Mouse (Mus musculus) thymus, adult 2 months (tissue): Measurements from ENCODE around the gene Ezh1. TPM values are rescaled to one million over a fixed set of nuclear protein-coding genes. Genes with fewer than 3 reads are reported as not detected.

Experiments used
- DNase-seq: peaks from one replicate; pipeline ENCODE4 v3.0.0; 2021
- H3K27ac ChIP-seq: fragments of 200-500 bp; 2 replicates; pipeline ENCODE4 v1.5.1; 2012; ENCODE audit warnings: low read length, control low read depth; ENCODE audit not compliant: control insufficient read depth, insufficient read depth
- H3K27me3 ChIP-seq: fragments of 200-500 bp; 2 replicates; pipeline ENCODE4 v1.6.1; 2012; ENCODE audit warnings: mild to moderate bottlenecking, low read length, moderate library complexity, mixed read lengths; ENCODE audit not compliant: control insufficient read depth, insufficient read depth
- H3K36me3 ChIP-seq: fragments of 200-500 bp; 2 replicates; pipeline ENCODE4 v1.6.1; 2012; ENCODE audit warnings: mild to moderate bottlenecking, low read length, moderate library complexity; ENCODE audit not compliant: control insufficient read depth, insufficient read depth
- H3K4me1 ChIP-seq: fragments of 200-500 bp; replicated peaks from 2 replicates; pipeline ENCODE4 v1.6.1; 2012; ENCODE audit warnings: low read length; ENCODE audit not compliant: control insufficient read depth, insufficient read depth
- H3K4me3 ChIP-seq: fragments of 200-500 bp; 2 replicates; pipeline ENCODE4 v1.5.1; 2012; ENCODE audit warnings: mild to moderate bottlenecking, low read length, control low read depth, moderate library complexity; ENCODE audit not compliant: control insufficient read depth, insufficient read depth
- CTCF ChIP-seq: fragments of 200-500 bp; IDR thresholded peaks from 2 replicates; pipeline ENCODE4 v1.5.1; 2012; ENCODE audit warnings: mild to moderate bottlenecking, control low read depth, low read length, moderate library complexity, borderline replicate concordance; ENCODE audit not compliant: control insufficient read depth, poor library complexity, insufficient read depth; ENCODE audit errors: extremely low read depth
- POLR2A ChIP-seq: fragments of 200-500 bp; IDR thresholded peaks from 2 replicates; pipeline ENCODE4 v1.6.1; 2012; ENCODE audit warnings: mild to moderate bottlenecking, low read length, control low read depth, moderate library complexity; ENCODE audit not compliant: control insufficient read depth, poor library complexity, insufficient read depth; ENCODE audit errors: extremely low read depth
- WGBS: fragments of 180-500 bp; shearing (Covaris S2); methylation state at CpG from one replicate; pipeline ENCODE4 v1.1.7; 2018; 5-methylcytosine and 5-hydroxymethylcytosine counted together
- polyA plus RNA-seq: library from polyadenylated mRNA; depleted of rRNA; stranded (reverse); fragments of >200 nt; gene quantifications from 2 replicates; pipeline ENCODE4 v1.2.3, GENCODE M21; 2012

Gene Ezh1
- polyA plus RNA-seq, 1 experiment, result 43.3 TPM

DNA sequence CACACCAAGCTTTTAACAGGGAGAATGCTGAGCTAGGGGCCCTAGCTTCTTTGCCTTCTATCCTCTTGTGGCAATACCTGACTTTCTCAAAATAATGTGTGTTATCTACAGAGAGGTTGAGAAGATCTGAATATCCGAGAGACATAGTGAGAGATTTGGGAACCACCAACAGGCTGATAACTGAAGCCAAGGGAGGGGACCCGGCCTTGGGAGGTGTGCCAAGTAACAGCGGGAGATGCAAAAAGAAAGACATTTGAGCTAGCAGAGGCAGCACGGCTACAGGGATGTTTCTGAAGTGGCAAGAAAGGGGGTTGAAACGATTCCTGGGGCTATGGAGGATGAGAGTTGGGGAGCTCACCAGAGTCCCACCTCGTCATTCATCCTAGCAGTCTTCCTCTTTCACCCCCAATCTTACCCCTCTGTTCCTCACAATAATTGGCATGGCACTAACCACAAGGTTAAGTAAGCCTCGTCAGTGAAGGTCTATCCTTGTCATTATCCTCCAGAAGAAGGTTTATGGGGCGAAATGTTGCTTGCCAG, 3.2 kb upstream of the Ezh1 start:
- H3K4me3 ChIP-seq, result no peak overlapping the region
- H3K4me1 ChIP-seq, result peaks cover 4% of the 10 kb centered on the region
- no peaks in the 10 kb centered on the region for H3K27me3 ChIP-seq
- no peak for DNase-seq
- H3K36me3 ChIP-seq, result no peaks in the 10 kb centered on the region
- WGBS, result 74% methylated on average over 8 of the region's 8 CpGs
- TF ChIP-seq CTCF, result no peak
- no peak for TF ChIP-seq POLR2A
- no peak overlapping the region for H3K27ac ChIP-seq

DNA sequence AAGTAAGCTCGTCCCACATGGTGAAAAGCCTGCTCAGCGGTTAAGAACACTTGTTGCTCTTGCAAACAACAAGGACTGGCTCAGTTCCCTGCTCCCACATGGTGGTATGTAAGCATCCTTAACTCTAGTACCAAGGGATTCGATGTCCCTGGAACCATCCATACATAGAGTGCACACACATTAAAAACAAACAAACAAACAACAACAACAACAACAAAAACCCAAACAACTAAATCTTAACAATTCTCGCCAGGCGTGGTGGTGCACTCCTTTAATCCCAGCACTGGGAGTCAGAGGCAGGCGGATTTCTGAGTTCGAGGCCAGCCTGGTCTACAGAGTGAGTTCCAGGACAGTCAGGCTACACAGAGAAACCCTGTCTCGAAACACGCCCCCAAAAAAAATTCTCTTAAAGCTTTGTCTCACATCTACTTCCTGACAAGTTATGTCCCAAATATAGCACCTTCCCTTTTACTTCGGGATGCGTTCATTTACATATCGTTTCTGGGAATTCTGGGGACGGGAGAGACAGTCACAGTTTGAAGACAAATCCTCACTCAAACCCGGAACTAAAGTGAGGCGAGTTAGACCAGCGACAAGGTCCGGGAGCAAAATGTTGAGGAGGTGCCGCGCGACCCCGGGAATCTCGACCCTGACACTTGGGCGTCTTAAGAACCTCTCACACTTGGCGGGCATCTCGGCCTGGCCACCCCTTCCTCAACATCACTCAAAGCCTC, 765 bp downstream of the Ezh1 start:
- Histone ChIP-seq H3K4me3 (peak overlapping the region; percentile 64), H3K27ac (no peak overlapping the region), H3K4me1 (peaks cover 4% of the 10 kb centered on the region), H3K27me3 (no peaks in the 10 kb centered on the region), H3K36me3 (no peaks in the 10 kb centered on the region)
- TF ChIP-seq CTCF, result no peak
- TF ChIP-seq POLR2A, result no peak
- WGBS, result 21% methylated on average over 25 of the region's 25 CpGs
- DNase-seq, result no peak

DNA sequence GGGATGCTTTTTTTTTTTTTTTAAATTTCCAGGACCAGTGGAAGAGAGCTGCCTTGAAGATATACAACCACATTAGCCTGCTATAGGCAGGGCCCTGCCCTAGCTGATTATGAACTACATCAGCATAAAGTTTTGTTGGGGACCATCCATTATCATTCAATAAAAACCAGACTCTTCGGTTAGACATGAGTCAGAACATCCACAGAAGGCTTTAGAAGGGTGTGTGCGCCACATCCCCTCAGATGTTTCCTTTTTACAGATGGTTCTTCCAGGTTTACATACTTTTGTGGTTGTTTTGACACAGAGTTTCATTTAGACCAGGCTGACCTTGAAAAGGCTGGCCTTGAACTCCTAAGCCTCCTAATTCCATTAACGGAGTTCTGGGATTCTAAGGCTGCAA, 1.9 kb downstream of the Ezh1 start:
- TF ChIP-seq CTCF (no peak), POLR2A (no peak)
- Histone ChIP-seq H3K36me3 (no peaks in the 10 kb centered on the region), H3K27ac (no peak overlapping the region), H3K4me1 (peaks cover 4% of the 10 kb centered on the region), H3K4me3 (no peak overlapping the region), H3K27me3 (no peaks in the 10 kb centered on the region)
- 39% methylated on average over 3 of the region's 3 CpGs for WGBS
- no peak for DNase-seq

DNA sequence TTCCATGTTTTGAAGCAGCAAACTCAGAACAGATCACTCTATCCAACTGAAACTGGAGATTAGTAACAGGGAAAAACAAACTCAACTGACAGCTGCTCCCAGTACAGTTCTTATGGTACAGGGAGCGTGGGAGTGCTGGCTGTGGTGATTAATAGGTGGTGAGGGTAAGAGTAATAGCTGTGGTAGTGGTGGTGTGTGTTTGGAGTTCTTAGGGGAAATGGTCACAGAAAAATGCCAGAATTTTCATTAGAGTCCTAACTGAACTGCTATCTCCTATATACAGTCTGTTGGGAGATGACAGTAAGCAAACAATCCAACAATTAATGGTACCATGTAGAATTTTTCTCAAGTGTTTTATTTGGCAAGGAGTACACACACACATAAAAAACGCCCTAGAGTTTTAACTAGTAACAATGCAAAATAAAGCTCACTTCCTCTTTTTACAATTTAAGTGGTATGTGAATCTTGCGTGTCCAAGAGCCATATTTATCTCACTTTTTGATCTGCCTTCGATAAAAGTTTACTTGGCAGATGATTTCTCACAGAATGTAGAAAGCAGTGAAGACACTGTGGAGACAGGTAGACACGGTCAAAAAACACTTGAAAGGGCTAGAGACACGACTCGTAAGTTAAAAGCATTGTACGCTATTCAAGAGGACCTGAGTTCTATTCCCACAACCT, 4.8 kb downstream of the Ezh1 start:
- 40% methylated on average over 8 of the region's 8 CpGs for WGBS
- no peaks in the 10 kb centered on the region for H3K36me3 ChIP-seq
- TF ChIP-seq POLR2A, result no peak
- no peak for TF ChIP-seq CTCF
- no peaks in the 10 kb centered on the region for H3K27me3 ChIP-seq
- no peak overlapping the region for H3K4me3 ChIP-seq
- no peak for DNase-seq
- no peak overlapping the region for H3K27ac ChIP-seq
- H3K4me1 ChIP-seq, result peaks cover 12% of the 10 kb centered on the region

DNA sequence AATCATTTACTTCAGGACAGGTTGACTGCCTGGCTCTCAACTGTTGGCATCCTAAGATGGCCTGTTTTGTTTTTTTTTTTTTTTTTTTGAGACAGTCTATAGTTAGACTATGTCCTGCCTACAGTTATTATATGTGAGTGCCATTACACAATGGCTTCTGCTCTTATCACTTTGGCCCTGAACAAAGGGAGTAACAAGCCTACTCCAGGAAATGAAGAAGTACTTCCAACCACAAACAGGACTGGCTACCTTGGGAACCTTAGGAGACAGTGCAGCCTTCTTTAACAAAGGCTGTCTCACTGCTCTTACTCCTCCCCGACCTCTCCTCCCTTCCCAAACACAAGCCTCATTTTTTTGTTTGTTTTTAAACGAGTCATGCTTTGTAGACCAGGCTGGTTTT, 5.4 kb downstream of the Ezh1 start:
- H3K4me3 ChIP-seq, result no peak overlapping the region
- no peaks in the 10 kb centered on the region; the same call in 1 of the 2 replicates for H3K36me3 ChIP-seq
- 77% methylated on average over 2 of the region's 2 CpGs for WGBS
- TF ChIP-seq POLR2A, result no peak
- TF ChIP-seq CTCF, result no peak
- DNase-seq, result no peak
- H3K4me1 ChIP-seq, result peaks cover 12% of the 10 kb centered on the region
- H3K27ac ChIP-seq, result no peak overlapping the region
- no peaks in the 10 kb centered on the region for H3K27me3 ChIP-seq

DNA sequence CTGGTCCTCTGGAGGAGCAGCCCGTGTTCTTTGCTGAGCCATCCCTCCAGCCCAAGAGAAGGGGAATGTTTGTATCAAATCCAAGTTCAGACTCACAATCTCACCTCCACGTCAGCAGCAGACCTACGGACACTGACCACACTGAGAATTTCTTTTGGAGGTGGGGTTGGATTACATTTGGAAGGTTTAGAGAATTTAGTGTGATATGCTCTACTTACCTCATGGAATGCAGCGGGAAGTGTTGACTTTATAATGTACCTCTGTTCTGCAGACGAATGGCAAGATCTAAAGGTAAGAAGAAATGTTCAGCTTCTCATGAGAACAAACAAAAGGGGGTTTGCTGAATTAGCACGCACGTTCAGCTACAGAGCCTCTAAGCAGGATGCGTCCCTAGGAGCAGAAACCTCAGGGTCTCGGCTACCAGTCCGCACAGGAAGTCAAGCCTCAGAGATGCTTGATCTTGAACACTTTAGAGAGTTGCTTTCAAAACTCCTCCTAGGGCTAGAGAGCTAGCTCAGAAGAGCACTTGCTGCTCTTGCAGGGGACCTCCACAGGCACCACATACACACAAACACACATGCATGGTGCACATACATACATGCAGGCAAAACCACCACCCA, 7.7 kb downstream of the Ezh1 start:
- peak overlapping the region; percentile 6; the same call in 1 of the 2 replicates for H3K27ac ChIP-seq
- DNase-seq, result peak; percentile 53
- peaks cover 20% of the 10 kb centered on the region for H3K36me3 ChIP-seq
- H3K27me3 ChIP-seq, result no peaks in the 10 kb centered on the region
- H3K4me3 ChIP-seq, result no peak overlapping the region
- no peak for TF ChIP-seq POLR2A
- TF ChIP-seq CTCF, result no peak
- 35% methylated on average over 10 of the region's 10 CpGs for WGBS
- H3K4me1 ChIP-seq, result peaks cover 8% of the 10 kb centered on the region
